Mouse (Mus musculus): ENCODE results near the gene Htatsf1.

GRCm38 (mm10) chrX:57053174-57053992, at the start of gene Htatsf1:
- peak; percentile 70; the same call in 1 of the 2 replicates for TF ChIP-seq HCFC1 (IDR thresholded peaks at IDR 0.05; ENCODE audit: borderline replicate concordance, insufficient read depth, low read length)
- TF ChIP-seq CHD2 (IDR thresholded peaks at IDR 0.05; ENCODE audit: low read depth, low read length): no peak
- no peak for TF ChIP-seq ZNF384 (IDR thresholded peaks at IDR 0.05; ENCODE audit: low read depth, low read length)
